Mouse (Mus musculus) adrenal gland, postnatal 10 days (tissue): Measurements from ENCODE around the gene Lrp8. TPM values are rescaled to one million over a fixed set of nuclear protein-coding genes. Genes with fewer than 3 reads are reported as not detected.

Source experiments
- DNase-seq: peaks from one replicate; pipeline ENCODE4 v3.0.0; 2021; ENCODE audit warnings: mixed read lengths
- total RNA-seq, 2 experiments: library from RNA; stranded (reverse); gene quantifications; 2 replicates each; pipeline ENCODE4 v1.2.3; 2021

The Lrp8 gene
- total RNA-seq, 2 experiments from 2014 or later = 3.8 to 4.9 TPM

DNA sequence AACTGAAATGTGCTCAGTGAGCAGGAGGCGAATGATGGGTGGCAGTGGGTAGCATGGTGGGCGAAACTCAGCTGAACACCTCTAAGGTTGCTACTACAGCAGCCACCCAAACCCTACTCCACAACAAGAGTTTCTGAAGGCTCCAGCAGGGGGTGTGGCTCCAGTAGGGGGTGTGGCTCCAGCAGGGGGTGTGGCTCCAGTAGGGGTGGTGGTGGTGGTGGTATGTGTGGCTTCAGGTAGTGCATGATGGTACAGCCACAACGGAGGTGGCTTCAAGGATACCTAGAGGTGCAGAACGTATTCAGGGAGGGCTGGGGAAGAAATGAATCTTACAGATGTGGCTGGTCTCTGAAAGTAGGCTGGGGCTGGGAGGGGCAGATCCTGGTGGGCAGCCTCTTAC is 5.7 kb downstream of the Lrp8 start:
- no peak for DNase-seq

- DNase-seq = no peak
Observed at GRCm38 (mm10) chr4:107808655-107809054, 6.6 kb downstream of the Lrp8 start.

- DNase-seq = no peak
Observed at GRCm38 (mm10) chr4:107811006-107811405, 8.9 kb downstream of the Lrp8 start.

GRCm38 (mm10) chr4:107811716-107812330 is 9.8 kb downstream of the Lrp8 start:
- no peak for DNase-seq

DNA sequence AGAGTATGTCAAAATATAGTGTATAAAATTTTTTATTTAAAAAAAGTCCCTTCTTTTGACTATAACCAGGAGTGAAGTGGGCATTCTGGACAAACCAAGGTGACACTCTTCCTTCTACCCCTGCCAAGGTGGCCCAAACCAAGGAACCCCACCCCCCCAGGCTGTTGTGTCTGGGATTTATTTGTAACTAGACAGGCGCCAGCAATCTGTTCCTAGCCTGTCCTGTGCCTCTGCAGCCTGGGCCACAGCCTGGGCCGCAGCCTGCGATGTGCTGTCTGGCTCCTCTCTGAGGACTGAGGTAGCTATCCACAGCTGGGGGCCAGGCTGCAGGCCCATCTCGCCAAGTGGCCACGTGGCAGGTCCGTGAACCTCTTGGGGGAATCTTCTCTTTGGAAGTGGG is 10.3 kb downstream of the Lrp8 start:
- DNase-seq = no peak

- no peak for DNase-seq
Observed at GRCm38 (mm10) chr4:107816459-107816858, 14.4 kb downstream of the Lrp8 start.

DNA sequence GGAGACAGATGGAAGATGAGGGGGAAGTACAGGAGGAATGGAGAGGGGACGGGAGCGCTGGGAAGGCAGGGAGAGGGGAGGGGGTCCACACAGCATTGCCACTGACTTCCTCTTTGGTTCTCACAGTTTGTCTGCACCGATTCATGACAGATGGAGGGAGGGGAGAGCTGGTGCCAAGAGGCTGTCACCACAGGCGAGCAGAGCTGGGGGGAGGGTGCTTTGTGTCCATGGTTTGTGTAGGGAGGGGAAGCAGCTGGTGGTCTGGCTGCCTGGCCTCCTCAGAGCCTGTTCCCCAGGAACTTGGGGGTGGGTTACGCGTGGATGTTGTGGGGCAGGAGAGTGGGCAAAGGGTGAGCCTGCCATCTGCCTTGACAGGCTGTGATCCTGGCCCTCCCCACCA is 15.4 kb downstream of the Lrp8 start:
- no peak for DNase-seq

- no peak for DNase-seq
Observed at GRCm38 (mm10) chr4:107819990-107820719, 18.1 kb downstream of the Lrp8 start.

GRCm38 (mm10) chr4:107820856-107821619 is 19.0 kb downstream of the Lrp8 start:
- DNase-seq = peak; percentile 35

DNA sequence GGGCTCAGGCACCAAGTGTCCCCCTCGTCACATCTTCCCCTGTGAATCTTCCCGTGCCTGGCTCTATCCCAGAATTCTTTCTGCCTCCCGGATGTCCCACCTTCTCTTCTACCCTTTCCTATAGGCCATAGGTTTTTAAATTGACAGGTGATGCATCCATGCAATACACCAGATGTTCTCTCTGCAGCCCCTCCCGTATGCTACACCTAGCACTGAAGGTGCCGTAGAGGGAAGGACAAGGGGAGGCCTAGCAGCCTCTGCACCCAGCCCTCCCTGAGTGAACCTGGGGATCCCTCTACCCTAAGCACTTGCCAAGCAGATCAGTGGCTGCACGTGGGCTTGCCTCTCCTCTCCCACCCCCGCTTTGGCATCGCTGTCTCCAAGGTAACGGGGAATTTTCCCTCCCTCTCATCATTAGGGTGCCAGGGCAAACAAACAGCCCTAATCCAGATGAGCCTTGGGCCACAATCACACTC is 20.9 kb downstream of the Lrp8 start:
- DNase-seq = no peak

GRCm38 (mm10) chr4:107823511-107823910 is 21.4 kb downstream of the Lrp8 start:
- DNase-seq = peak; percentile 22

- DNase-seq = peak; percentile 45
Observed at GRCm38 (mm10) chr4:107828727-107829218, 26.7 kb downstream of the Lrp8 start.

- DNase-seq = no peak
Observed at GRCm38 (mm10) chr4:107829675-107830074, 27.6 kb downstream of the Lrp8 start.

- DNase-seq = no peak
Observed at GRCm38 (mm10) chr4:107830189-107830588, 28.1 kb downstream of the Lrp8 start.

DNA sequence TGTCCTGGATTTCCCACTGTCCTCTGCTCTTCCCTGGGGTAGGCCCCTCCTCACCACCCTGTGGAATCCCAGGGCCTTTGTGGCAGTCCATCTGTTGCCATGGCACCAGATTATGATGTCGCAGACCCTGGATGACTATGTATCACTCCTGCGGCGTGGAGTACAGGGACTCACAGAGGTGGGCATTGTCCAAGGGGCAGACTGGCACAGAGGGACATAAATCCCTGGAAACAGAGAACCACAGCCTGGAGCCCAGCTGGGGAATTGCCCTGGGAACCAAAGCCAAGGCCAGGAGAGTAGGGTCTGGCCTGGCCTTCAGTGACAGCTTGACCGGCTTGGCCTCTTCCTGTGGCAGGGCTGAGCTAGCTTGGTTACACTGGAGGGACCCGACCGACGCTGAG is 28.8 kb downstream of the Lrp8 start:
- no peak for DNase-seq

DNA sequence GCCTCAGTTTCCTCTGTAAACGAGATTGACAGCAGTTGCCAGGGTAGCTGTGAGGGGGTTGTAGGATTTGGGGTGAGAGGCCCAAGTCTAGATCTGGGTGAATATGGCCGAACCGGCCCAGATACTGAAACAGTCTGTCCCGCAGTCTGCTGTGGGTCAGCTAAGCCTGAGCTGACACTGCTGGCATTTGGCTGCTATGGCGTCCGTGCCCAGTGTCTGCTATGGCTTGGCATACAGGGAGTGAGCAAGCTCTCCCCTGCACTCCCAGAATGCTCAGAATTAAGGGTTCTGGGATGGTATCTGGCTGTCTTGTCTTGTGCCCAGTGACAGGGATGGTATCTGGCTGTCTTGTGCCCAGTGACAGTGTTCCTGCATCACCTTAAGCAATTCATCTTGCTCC is 29.6 kb downstream of the Lrp8 start:
- no peak for DNase-seq

- no peak for DNase-seq
Observed at GRCm38 (mm10) chr4:107833525-107833924, 31.5 kb downstream of the Lrp8 start.

DNA sequence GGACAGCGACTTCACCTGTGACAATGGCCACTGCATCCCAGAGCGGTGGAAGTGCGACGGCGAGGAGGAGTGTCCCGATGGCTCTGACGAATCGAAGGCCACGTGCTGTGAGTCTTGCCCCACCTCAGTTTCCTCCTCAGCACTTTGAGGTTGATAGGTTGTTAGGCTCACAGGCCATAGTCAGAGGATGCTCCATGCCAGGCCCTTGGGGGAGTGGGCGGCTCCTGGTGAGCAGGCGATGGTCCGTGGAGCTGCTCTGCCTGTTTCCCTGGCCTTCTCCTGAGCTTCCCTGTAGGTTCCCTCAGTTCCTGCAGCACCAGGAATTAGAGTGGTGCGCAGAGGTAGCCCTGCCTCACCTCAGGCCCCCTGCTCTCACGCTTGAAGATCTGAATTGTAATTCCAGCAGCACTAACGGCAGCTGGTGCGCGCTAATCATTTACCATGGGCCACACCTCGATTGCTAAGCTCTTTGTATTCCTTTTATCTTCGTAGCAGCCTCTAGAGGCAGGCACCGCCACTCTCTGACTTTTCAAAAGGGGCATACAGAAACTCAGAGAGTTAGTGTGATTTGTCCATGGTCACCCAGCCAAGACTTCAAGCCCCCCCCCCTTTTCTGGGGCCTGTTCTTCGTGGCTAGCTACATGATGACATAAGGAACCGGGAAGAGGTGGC is 32.7 kb downstream of the Lrp8 start:
- no peak for DNase-seq

DNA sequence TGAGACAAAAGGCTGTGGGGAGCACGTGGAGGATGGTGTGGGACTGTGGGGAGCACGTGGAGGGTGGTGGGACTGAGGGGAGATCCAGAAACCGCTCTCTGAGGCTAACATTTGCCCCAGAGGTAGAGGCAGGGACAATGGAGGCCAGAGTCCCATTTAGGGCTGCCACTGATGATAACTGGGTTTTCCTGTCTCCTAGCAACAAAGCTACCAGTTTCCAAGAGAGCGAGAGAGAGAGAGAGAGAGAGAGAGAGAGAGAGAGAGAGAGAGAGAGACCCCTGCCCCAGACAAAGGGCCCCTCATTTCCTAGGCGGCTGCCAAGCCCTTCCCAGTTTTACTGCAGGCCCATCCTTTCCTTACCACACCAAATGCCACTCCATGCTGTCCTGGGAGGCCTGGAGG is 33.4 kb downstream of the Lrp8 start:
- no peak for DNase-seq

- DNase-seq = peak; percentile 72
Observed at GRCm38 (mm10) chr4:107836758-107837157, 34.7 kb downstream of the Lrp8 start.

- DNase-seq = peak; percentile 49
Observed at GRCm38 (mm10) chr4:107837910-107838309, 35.8 kb downstream of the Lrp8 start.

- DNase-seq = no peak
Observed at GRCm38 (mm10) chr4:107843687-107844086, 41.6 kb downstream of the Lrp8 start.
